Mouse (Mus musculus) neural tube, embryonic 10.5 days (tissue): ENCODE results near the gene Ddx21.

Experiments used
- DNase-seq: peaks from one replicate; pipeline ENCODE4 v3.0.0-alpha.2; 2017; ENCODE audit warnings: low spot score; ENCODE audit errors: extremely low spot score

The Ddx21 gene

GRCm38 (mm10) chr10:62570126-62570871, 31.8 kb downstream of the Ddx21 start:
- DNase-seq = no peak

- DNase-seq = no peak
Measured at GRCm38 (mm10) chr10:62568861-62569260, 33.2 kb downstream of the Ddx21 start.

DNA sequence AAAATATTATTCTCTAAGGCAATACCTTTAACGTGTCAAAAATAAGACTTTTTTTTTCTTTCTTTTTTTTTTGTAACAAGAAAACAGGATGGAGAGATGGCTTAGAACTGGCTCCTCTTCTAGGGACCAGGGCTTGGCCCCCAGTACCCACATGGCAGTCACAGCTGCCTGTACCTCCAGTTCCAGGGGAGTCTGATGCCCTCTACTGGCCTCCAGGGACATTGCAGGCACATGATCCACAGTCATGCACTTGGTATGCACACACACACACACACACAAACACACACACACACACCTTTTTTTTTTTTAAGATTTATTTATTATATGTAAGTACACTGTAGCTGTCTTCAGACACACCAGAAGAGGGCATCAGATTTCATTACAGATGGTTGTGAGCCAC, 44.3 kb downstream of the Ddx21 start:
- DNase-seq = no peak

- no peak for DNase-seq
Measured at GRCm38 (mm10) chr10:62556558-62556901, 45.6 kb downstream of the Ddx21 start.

- DNase-seq = no peak
Measured at GRCm38 (mm10) chr10:62555705-62556557, 46.1 kb downstream of the Ddx21 start.

- DNase-seq = no peak
Measured at GRCm38 (mm10) chr10:62553611-62554091, 48.4 kb downstream of the Ddx21 start.

DNA sequence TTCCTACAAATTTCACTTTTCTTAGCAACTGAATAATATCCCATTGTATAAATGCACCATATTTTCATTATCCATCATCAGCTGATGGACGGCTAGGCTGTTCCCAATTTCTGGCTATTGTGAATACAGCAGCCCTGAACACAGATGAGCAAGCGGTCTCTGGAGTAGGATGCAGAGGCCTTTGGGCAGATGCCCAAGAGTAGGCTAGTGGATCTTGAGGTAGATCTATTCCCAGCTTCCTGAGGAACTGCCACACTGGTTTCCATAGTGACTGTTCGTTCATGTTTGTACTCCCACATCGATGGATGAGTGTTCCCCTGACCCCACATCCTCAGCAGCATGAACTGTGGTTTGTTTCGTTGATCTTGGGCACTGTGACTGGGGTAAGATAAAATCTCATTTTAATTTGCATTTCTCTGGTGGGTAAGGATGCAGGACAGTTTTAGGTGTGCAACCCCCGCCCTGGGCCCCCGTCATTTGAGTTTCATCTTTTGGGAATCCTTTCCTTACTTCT, 51.2 kb downstream of the Ddx21 start:
- DNase-seq = no peak

GRCm38 (mm10) chr10:62549523-62550166, 52.4 kb downstream of the Ddx21 start:
- DNase-seq = peak; percentile 75

DNA sequence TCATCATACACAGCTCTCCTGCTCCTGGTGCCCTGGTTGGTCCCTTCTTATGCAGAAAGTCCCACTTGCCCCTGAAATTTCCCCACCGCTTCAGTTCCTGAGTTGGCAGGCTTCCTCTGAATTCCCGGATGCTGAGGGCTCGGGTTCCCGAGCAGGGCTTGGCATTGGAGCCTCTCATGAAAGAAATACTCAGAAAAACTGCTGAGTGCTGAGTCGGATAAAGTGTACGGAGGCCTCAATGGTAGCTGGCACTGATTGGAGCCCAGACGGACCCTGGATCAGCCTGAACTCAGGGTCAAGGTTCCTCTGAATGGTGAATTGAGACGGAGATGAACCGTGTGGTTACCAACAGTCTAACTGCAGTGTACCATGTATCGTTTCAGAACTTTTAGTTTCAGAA, 55.6 kb downstream of the Ddx21 start:
- DNase-seq = no peak

DNA sequence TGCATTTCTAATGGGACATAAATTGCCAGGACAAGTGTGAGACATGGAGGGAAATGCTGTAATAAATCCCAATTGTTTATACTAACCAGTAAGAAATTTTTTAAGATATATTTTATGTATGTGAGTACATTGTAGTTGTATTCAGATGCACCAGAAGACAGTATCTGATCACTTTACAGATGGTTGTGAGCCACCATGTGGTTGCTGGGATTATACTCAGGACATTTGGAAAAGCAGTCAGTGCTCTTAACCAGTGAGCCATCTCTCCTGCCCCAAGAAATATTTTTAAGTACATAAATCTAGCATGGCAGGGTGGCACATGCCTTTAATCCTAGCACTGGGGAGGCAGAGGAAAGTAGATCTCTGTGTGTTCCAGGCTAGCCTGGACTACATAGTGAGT, 56.3 kb downstream of the Ddx21 start:
- no peak for DNase-seq

DNA sequence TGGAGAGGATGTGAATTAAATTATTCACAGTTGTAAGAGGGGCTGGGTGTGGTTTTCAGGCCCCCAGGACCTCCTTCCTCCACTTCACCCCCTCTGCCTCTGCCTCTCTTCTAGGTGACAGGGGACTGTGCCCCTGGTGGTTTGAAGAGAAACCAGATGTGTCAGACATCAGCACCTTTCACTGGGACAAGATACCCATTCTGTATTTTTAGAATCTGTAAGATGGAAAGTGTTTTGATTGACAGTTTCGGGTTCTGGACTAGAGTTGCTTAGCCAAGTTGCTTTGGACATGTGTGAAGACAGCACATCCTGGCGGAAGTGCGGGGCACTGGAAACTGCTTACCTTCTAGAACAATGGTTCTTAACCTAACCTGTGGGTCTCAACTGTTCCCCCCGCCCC, 57.8 kb downstream of the Ddx21 start:
- no peak for DNase-seq

GRCm38 (mm10) chr10:62543399-62543808, 58.7 kb downstream of the Ddx21 start:
- DNase-seq = no peak

DNA sequence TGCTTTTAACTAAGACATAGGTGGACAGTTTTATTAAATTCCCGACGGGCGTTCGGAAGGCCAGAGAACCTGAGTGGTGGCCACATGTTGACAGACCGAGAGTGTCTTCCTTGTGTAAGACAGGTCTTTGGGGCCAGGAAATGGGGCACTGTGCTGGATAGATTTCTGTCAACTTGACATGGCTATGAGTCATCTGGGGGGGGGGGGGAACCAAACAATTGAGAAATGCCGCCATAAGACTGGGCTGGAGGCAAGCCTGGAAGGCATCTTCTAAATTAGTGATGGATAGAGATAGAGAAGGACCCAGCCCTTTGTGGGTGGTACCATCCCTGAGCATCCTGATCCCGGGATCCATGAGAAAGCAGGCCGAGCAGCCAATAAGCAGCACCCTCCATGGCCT, 59.2 kb downstream of the Ddx21 start:
- no peak for DNase-seq

DNA sequence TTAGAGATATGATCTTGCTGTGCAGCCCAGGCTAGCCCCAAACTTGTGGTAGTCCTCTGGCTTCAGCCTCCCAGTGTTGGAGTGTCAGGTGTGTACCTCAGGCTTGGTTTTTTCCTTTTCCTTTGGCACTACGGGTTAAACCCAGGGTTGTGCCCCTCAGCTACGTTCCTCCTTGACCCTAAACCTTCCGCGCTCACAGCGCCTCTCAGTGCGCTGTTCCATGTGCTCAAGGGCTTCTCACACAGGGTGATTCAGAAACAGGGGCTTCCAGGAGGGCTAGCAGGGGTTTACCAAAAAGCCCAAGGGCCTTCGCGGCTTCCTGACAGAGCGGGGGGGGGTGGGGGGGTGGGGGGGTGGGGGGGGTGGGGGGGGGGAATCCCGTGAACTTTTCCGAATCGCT, 59.6 kb downstream of the Ddx21 start:
- DNase-seq = no peak

GRCm38 (mm10) chr10:62541499-62541898, 60.6 kb downstream of the Ddx21 start:
- no peak for DNase-seq

DNA sequence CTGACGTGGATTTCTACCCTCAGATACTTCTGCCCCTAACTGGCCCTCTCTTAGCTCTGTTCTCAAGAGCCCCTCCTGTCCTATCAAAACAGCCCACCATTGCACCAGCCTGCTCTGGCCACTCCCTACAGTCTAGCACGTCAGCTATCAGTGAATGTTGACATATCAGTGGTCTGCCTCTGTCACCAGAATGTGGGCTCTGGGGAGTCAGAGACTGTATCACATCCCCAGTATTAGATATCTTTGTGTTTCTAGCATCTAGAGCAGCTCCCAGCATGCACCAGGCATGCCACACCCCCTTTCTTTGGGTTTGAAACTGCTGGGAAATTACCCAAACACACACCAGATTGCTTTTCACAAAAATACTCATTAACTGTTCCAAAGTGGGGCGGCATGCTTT, 61.3 kb downstream of the Ddx21 start:
- no peak for DNase-seq

DNA sequence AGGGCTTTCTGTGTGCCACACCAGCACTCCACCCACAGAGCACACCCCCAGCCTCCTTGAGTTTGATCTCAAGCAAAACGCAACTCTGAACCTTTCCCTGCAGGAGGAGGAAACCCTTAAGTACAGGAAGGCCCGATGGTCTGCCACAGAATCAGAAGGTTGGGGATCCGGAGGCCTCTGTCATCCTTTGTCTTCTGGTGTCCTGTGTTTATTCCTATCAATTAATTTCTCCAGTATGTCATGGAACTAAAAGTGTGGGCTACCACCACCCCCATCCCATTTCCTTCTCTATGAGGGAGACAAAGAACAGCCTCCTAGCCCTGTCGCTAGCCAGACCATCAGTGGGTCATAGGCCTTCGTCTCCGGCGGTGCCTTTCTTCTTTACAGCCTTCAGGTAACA, 67.6 kb downstream of the Ddx21 start:
- no peak for DNase-seq

DNA sequence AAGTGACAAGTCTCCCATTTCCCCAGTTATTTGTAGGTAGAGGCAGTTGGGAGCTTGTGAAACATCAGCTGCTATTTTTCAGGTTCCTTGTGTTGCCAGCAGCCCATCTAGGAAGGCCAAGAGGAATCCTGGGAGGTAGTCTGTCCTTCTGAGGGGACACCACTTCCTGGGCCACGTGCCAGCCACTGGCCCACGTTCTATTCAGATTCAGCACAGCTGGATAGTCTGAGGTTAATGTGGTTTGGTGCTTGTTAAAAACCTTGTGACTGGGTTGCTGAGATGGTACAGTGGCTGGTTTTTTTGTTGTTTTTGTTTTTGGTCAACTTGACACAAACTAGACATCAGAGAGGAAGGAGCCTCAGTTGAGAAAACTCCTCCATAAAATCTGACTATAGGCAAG, 69.2 kb downstream of the Ddx21 start:
- no peak for DNase-seq
